Mouse (Mus musculus): ENCODE results near the gene Nudt16l1. TPM values are rescaled to one million over a fixed set of nuclear protein-coding genes. Genes with fewer than 3 reads are reported as not detected.
A peak's percentile ranks its signal among the peaks of the same experiment; 100 is the strongest.

Nudt16l1 gene
- polyA plus RNA-seq, 1 experiment = 70.3 TPM

DNA sequence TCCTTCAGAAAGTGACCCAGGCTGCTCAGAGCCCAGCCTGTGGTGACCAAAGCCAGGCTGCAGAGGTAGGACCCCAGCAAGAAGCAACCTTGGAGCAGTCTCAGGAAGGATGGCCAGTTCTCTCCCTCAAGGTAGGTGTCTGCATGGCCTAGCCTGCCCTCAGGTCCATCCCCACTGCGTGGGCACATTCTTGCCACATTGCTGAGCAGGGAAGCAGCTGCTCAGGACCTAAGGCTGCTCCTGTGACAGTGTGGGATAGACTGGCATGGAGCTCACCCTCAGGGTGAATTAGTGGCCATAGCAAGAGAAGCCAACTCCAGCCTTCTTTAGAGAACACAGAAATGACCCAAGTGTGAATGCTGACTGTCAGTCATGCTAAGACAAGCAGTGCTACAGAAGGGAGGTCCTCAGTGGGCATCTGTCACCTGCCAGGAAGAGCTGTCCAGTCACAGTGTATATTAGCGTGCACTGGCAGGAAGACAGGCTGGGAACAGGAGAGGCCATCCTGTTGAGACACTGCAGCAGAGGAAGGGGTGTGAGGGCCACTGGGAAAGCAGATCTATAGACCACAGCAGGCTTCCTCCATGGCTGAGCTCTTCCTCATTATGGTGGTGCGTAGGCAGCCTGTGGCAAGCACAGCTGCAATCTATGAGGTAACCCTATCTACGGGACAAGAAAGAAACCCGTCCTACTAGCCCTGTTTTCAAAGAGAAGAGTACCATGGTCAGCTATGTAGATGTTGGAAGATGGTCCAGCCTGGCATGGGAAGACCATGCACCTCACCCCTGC lies 30.7 kb downstream of the Nudt16l1 start:
- Histone ChIP-seq H3K27ac (ENCODE audit: insufficient read depth, low read length) (peak overlapping the region; percentile 23), H3K36me3 (ENCODE audit: control insufficient read depth, insufficient read depth, low read length) (no peaks in the 10 kb centered on the region), H3K4me1 (ENCODE audit: control insufficient read depth, insufficient read depth, insufficient read length) (peaks cover 21% of the 10 kb centered on the region; the same call in 1 of the 2 replicates), H3K27me3 (ENCODE audit: control insufficient read depth, insufficient read depth, low read length) (no peaks in the 10 kb centered on the region), H3K4me3 (ENCODE audit: extremely low read depth, insufficient read depth, insufficient read length) (no peak overlapping the region)
- DNase-seq (ENCODE audit: low read depth in 1 of 2, low spot score in 2 of 2) = peak in 1 of 2 experiments; percentile 24
- TF ChIP-seq CTCF (IDR thresholded peaks at IDR 0.05; ENCODE audit: extremely low read depth, insufficient read depth, insufficient read length, insufficient replicate concordance) (no peak), POLR2A (IDR thresholded peaks at IDR 0.05; ENCODE audit: low read depth, low read length) (no peak)
- WGBS = 25% methylated on average over 5 of the region's 5 CpGs

DNA sequence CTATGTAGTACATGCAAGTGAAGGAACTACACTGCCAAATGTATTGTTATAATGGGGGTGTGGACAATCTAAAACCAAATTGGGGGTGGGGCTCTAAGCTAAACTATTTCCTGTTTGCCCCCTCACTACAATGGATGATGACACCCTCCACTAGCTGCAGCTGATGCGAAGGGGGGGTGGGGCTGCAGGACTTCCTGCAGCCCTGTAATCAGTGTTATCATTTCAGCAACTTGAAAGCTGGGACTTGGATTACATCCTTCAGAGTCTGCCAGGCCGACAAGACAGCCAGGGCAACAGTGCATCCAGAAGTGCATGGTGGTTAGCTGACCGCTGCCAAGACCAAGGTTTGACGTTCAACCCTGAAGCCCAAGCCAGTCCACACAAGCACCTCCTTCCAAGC lies 33.1 kb downstream of the Nudt16l1 start:
- Histone ChIP-seq H3K4me3 (ENCODE audit: extremely low read depth, insufficient read depth, insufficient read length) (no peak overlapping the region), H3K36me3 (ENCODE audit: control insufficient read depth, insufficient read depth, low read length) (no peaks in the 10 kb centered on the region), H3K27ac (ENCODE audit: insufficient read depth, low read length) (no peak overlapping the region), H3K4me1 (ENCODE audit: control insufficient read depth, insufficient read depth, insufficient read length) (peaks cover 15% of the 10 kb centered on the region; the same call in 1 of the 2 replicates), H3K27me3 (ENCODE audit: control insufficient read depth, insufficient read depth, low read length) (no peaks in the 10 kb centered on the region)
- WGBS = 65% methylated on average over 4 of the region's 4 CpGs
- DNase-seq (ENCODE audit: low read depth in 1 of 2, low spot score in 2 of 2) = peak in 1 of 2 experiments; percentile 22
- TF ChIP-seq POLR2A (IDR thresholded peaks at IDR 0.05; ENCODE audit: low read depth, low read length) (no peak), CTCF (IDR thresholded peaks at IDR 0.05; ENCODE audit: extremely low read depth, insufficient read depth, insufficient read length, insufficient replicate concordance) (no peak)

DNA sequence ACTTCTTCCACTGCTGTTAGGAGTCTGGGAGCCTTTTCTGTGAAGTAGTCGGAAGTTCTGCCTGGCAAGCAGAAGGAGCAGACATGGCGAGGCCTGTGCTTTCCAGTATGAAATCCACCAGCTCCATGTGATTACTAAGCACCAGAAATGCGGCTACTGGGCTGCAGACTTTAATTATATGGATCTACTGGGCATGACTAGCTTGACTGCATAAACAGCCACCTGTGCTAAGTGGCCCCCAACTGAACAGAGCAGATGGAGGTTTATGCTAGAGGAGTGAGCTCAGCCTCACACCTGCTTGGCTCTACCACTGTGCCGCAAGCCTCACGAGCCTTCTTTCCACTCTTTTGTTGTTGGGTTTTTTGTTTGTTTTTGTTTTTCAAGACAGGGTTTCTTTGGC lies 36.0 kb downstream of the Nudt16l1 start:
- DNase-seq (ENCODE audit: low read depth in 1 of 2, low spot score in 2 of 2) = no peak
- no peaks in the 10 kb centered on the region for H3K36me3 ChIP-seq (ENCODE audit: control insufficient read depth, insufficient read depth, low read length)
- TF ChIP-seq CTCF (IDR thresholded peaks at IDR 0.05; ENCODE audit: extremely low read depth, insufficient read depth, insufficient read length, insufficient replicate concordance) (no peak), POLR2A (IDR thresholded peaks at IDR 0.05; ENCODE audit: low read depth, low read length) (no peak)
- H3K27ac ChIP-seq (ENCODE audit: insufficient read depth, low read length) = no peak overlapping the region
- H3K27me3 ChIP-seq (ENCODE audit: control insufficient read depth, insufficient read depth, low read length) = no peaks in the 10 kb centered on the region
- peaks cover 6% of the 10 kb centered on the region; the same call in 1 of the 2 replicates for H3K4me1 ChIP-seq (ENCODE audit: control insufficient read depth, insufficient read depth, insufficient read length)
- H3K4me3 ChIP-seq (ENCODE audit: extremely low read depth, insufficient read depth, insufficient read length) = no peak overlapping the region
- WGBS = 83% methylated on average over 5 of the region's 5 CpGs

DNA sequence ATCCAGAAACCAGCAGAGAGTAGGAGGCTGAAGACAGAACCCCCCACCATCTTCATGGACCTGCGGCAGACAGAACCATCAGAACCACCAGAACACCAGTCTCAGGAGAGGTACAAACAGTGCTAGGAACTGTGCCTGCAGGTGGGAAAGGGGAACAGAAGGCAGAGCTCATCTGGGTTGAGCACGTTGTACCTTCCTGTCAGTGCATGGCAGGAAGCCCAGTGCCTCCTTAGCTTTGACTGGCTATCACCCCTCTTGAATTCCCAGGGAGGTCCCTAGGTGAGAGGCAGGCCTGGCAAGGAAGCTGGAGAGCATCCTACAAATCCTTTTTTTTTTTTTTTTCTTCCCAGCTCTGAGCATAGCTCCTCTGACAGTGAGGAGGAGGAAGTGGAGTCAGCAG lies 37.6 kb downstream of the Nudt16l1 start:
- Histone ChIP-seq H3K36me3 (ENCODE audit: control insufficient read depth, insufficient read depth, low read length) (no peaks in the 10 kb centered on the region), H3K27me3 (ENCODE audit: control insufficient read depth, insufficient read depth, low read length) (no peaks in the 10 kb centered on the region), H3K4me3 (ENCODE audit: extremely low read depth, insufficient read depth, insufficient read length) (no peak overlapping the region), H3K4me1 (ENCODE audit: control insufficient read depth, insufficient read depth, insufficient read length) (peaks cover 3% of the 10 kb centered on the region; the same call in 1 of the 2 replicates), H3K27ac (ENCODE audit: insufficient read depth, low read length) (no peak overlapping the region)
- 59% methylated on average over 2 of the region's 2 CpGs for WGBS
- DNase-seq (ENCODE audit: low read depth in 1 of 2, low spot score in 2 of 2) = no peak
- TF ChIP-seq POLR2A (IDR thresholded peaks at IDR 0.05; ENCODE audit: low read depth, low read length) = no peak
- TF ChIP-seq CTCF (IDR thresholded peaks at IDR 0.05; ENCODE audit: extremely low read depth, insufficient read depth, insufficient read length, insufficient replicate concordance) = no peak

DNA sequence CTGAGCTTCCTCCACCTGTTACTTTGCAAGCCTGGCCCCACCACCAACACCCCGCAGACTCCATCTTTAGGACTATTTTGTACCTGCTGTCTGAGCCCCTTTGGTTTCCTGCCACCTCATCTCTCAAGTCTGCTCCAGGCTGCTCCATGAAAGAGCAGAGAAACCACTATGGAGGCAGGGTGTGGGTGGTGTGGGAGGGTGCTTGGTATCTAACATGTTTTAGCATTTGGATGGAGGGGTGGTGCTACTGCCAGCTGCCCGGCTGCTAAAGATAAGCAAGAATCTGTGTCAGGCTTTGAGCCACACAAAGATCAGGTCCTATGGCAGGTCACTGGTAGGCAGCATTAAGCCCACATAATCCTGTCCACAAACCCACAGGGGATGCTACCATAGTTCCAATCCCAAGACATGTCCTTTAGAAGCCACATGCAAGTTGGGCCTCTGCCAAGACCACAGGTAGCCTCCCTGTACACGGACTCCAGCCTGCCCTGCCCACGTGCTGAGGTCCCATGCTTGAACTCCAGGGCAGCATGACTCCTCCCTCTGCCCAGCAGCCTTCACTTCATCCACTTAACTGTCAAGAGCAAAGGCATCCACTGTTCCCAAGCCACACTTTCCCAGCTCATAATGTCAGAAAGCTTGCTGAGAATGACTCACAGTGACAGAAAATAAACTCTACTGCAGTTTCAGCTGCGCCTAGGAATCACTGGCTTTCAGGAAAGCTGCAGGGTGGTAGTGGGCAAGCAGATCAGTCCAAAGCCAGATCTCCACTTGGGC lies 39.9 kb downstream of the Nudt16l1 start:
- DNase-seq (ENCODE audit: low read depth in 1 of 2, low spot score in 2 of 2) = no peak
- H3K4me3 ChIP-seq (ENCODE audit: extremely low read depth, insufficient read depth, insufficient read length) = no peak overlapping the region
- WGBS = 63% methylated on average over 5 of the region's 5 CpGs
- no peaks in the 10 kb centered on the region for H3K4me1 ChIP-seq (ENCODE audit: control insufficient read depth, insufficient read depth, insufficient read length)
- no peak overlapping the region for H3K27ac ChIP-seq (ENCODE audit: insufficient read depth, low read length)
- TF ChIP-seq POLR2A (IDR thresholded peaks at IDR 0.05; ENCODE audit: low read depth, low read length) (no peak), CTCF (IDR thresholded peaks at IDR 0.05; ENCODE audit: extremely low read depth, insufficient read depth, insufficient read length, insufficient replicate concordance) (no peak)
- no peaks in the 10 kb centered on the region for H3K27me3 ChIP-seq (ENCODE audit: control insufficient read depth, insufficient read depth, low read length)
- H3K36me3 ChIP-seq (ENCODE audit: control insufficient read depth, insufficient read depth, low read length) = no peaks in the 10 kb centered on the region

DNA sequence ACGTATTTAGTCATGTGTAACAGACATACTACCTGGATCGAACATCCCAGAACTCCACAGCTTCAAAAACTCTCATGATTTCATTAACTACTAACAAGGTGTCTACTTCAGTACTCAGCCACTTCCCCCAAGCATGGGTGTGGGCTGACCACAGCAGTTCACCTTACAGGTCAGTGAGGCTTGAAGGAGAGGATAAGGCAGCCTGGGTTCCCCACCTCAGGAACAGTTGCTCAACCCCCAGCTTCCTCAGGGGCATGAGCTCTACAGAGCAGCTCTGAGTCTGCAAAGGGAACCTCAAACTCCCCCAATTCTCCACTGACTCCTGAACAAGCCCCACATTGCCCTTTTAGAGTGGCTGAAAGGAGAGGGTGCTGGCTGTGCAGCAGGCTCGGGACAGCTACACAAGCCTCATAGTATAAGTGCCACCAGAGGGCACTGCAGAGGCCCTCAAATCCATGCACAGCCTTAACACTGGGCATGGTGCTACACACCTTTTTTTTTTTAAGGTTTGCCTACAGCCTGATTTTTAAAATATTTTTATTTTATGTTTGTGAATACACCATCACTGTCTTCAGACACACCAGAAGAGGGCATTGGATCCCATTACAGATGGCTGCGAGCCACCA lies 41.3 kb downstream of the Nudt16l1 start:
- H3K4me1 ChIP-seq (ENCODE audit: control insufficient read depth, insufficient read depth, insufficient read length) = no peaks in the 10 kb centered on the region
- TF ChIP-seq POLR2A (IDR thresholded peaks at IDR 0.05; ENCODE audit: low read depth, low read length) (no peak), CTCF (IDR thresholded peaks at IDR 0.05; ENCODE audit: extremely low read depth, insufficient read depth, insufficient read length, insufficient replicate concordance) (peak; percentile 43; the same call in 1 of the 2 replicates)
- no peaks in the 10 kb centered on the region for H3K36me3 ChIP-seq (ENCODE audit: control insufficient read depth, insufficient read depth, low read length)
- H3K27me3 ChIP-seq (ENCODE audit: control insufficient read depth, insufficient read depth, low read length) = no peaks in the 10 kb centered on the region
- H3K4me3 ChIP-seq (ENCODE audit: extremely low read depth, insufficient read depth, insufficient read length) = no peak overlapping the region
- H3K27ac ChIP-seq (ENCODE audit: insufficient read depth, low read length) = no peak overlapping the region
- peak in 1 of 2 experiments; percentile 26 for DNase-seq (ENCODE audit: low read depth in 1 of 2, low spot score in 2 of 2)
- 68% methylated on average over 4 of the region's 4 CpGs for WGBS

All from spleen, adult 2 months (tissue).